Mouse (Mus musculus): ENCODE data around the gene Dyrk1a. TPM values are rescaled to one million over a fixed set of nuclear protein-coding genes. Genes with fewer than 3 reads are reported as not detected.
A peak's percentile ranks its signal among the peaks of the same experiment; 100 is the strongest.
"Not testable (repeated sequence)": the region's sequence is repeated elsewhere in the genome, so short reads cannot be mapped to it uniquely, and the experiment has no call there.

Gene Dyrk1a
- polyA plus RNA-seq, 1 experiment from 2014 or later: 12.8 TPM

- no peaks in the 10 kb centered on the region for H3K27me3 ChIP-seq (replicated peaks; ENCODE audit: control insufficient read depth, insufficient read depth, low read length)
- 89% methylated on average over 5 of the region's 5 CpGs for WGBS
- no peak for ATAC-seq
- no peak overlapping the region for H3K27ac ChIP-seq (ENCODE audit: low read length)
- no peaks in the 10 kb centered on the region for H3K9me3 ChIP-seq (ENCODE audit: control insufficient read depth, low read length)
- no peaks in the 10 kb centered on the region for H3K4me1 ChIP-seq (replicated peaks; ENCODE audit: control insufficient read depth, insufficient read depth, low read length)
- H3K9ac ChIP-seq (replicated peaks; ENCODE audit: low read depth, low read length): no peak overlapping the region
- 0 out of 2 replicates have a peak, but pooled peaks cover under 1% of the 10 kb centered on the region for H3K36me3 ChIP-seq (ENCODE audit: control insufficient read depth, insufficient read depth)
- no peak overlapping the region for H3K4me2 ChIP-seq (ENCODE audit: low read length)
- no peak overlapping the region for H3K4me3 ChIP-seq (replicated peaks; ENCODE audit: low read length)
Observed at GRCm38 (mm10) chr16:94697553-94697952, 127.7 kb downstream of the Dyrk1a start.

DNA sequence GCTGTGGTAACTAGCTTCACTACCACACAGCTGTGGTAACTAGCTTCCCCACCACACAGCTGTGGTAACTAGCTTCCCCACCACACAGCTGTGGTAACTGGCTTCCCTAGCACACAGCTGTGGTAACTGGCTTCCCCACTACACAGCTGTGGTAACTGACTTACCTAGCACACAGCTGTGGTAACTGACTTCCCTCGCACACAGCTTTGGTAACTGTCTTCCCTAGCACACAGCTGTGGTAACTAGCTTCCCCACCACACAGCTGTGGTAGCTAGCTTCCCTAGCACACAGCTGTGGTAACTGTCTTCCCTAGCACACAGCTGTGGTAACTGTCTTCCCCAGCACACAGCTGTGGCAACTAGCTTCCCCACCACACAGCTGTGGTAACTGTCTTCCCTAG lies 128.4 kb downstream of the Dyrk1a start:
- H3K27me3 ChIP-seq (replicated peaks; ENCODE audit: control insufficient read depth, insufficient read depth, low read length); H3K9ac ChIP-seq (replicated peaks; ENCODE audit: low read depth, low read length); H3K9me3 ChIP-seq (ENCODE audit: control insufficient read depth, low read length); H3K36me3 ChIP-seq (ENCODE audit: control insufficient read depth, insufficient read depth); H3K4me3 ChIP-seq (replicated peaks; ENCODE audit: low read length); H3K27ac ChIP-seq (ENCODE audit: low read length); ATAC-seq; H3K4me1 ChIP-seq (replicated peaks; ENCODE audit: control insufficient read depth, insufficient read depth, low read length); H3K4me2 ChIP-seq (ENCODE audit: low read length): not testable (repeated sequence)
- 85% methylated on average over 1 of the region's 1 CpGs for WGBS

- no peaks in the 10 kb centered on the region for H3K4me1 ChIP-seq (replicated peaks; ENCODE audit: control insufficient read depth, insufficient read depth, low read length)
- no peaks in the 10 kb centered on the region for H3K9me3 ChIP-seq (ENCODE audit: control insufficient read depth, low read length)
- no peak overlapping the region for H3K9ac ChIP-seq (replicated peaks; ENCODE audit: low read depth, low read length)
- H3K4me2 ChIP-seq (ENCODE audit: low read length): no peak overlapping the region
- H3K36me3 ChIP-seq (ENCODE audit: control insufficient read depth, insufficient read depth): no peaks in the 10 kb centered on the region
- WGBS: 87% methylated on average over 4 of the region's 4 CpGs
- no peaks in the 10 kb centered on the region for H3K27me3 ChIP-seq (replicated peaks; ENCODE audit: control insufficient read depth, insufficient read depth, low read length)
- H3K4me3 ChIP-seq (replicated peaks; ENCODE audit: low read length): no peak overlapping the region
- no peak overlapping the region for H3K27ac ChIP-seq (ENCODE audit: low read length)
- ATAC-seq: no peak
Observed at GRCm38 (mm10) chr16:94701141-94701540, 131.3 kb downstream of the Dyrk1a start.

- 90% methylated on average over 4 of the region's 4 CpGs for WGBS
- ATAC-seq: no peak
Observed at GRCm38 (mm10) chr16:94701971-94702370, 132.2 kb downstream of the Dyrk1a start.

GRCm38 (mm10) chr16:94713480-94714094 lies 143.8 kb downstream of the Dyrk1a start:
- peaks cover 4% of the 10 kb centered on the region for H3K4me1 ChIP-seq (replicated peaks; ENCODE audit: control insufficient read depth, insufficient read depth, low read length)
- H3K9me3 ChIP-seq (ENCODE audit: control insufficient read depth, low read length): 0 out of 2 replicates have a peak, but pooled peaks cover 3% of the 10 kb centered on the region
- H3K4me2 ChIP-seq (ENCODE audit: low read length): peak overlapping the region; percentile 64
- no peaks in the 10 kb centered on the region for H3K27me3 ChIP-seq (replicated peaks; ENCODE audit: control insufficient read depth, insufficient read depth, low read length)
- H3K4me3 ChIP-seq (replicated peaks; ENCODE audit: low read length): peak overlapping the region; percentile 39
- ATAC-seq: peak; percentile 92
- WGBS: 9% methylated on average over 25 of the region's 25 CpGs
- H3K36me3 ChIP-seq (ENCODE audit: control insufficient read depth, insufficient read depth): no peaks in the 10 kb centered on the region
- H3K9ac ChIP-seq (replicated peaks; ENCODE audit: low read depth, low read length): peak overlapping the region; percentile 51
- no peak overlapping the region for H3K27ac ChIP-seq (ENCODE audit: low read length)

More at GRCm38 (mm10) chr16:94701971-94702370, 132.2 kb downstream of the Dyrk1a start:
- no peak overlapping the region for H3K27ac ChIP-seq (ENCODE audit: low read length)
- H3K4me1 ChIP-seq (replicated peaks; ENCODE audit: control insufficient read depth, insufficient read depth, low read length): no peaks in the 10 kb centered on the region
- H3K36me3 ChIP-seq (ENCODE audit: control insufficient read depth, insufficient read depth): no peaks in the 10 kb centered on the region
- H3K9me3 ChIP-seq (ENCODE audit: control insufficient read depth, low read length): no peaks in the 10 kb centered on the region
- H3K9ac ChIP-seq (replicated peaks; ENCODE audit: low read depth, low read length): no peak overlapping the region
- H3K4me3 ChIP-seq (replicated peaks; ENCODE audit: low read length): no peak overlapping the region
- no peaks in the 10 kb centered on the region for H3K27me3 ChIP-seq (replicated peaks; ENCODE audit: control insufficient read depth, insufficient read depth, low read length)
- H3K4me2 ChIP-seq (ENCODE audit: low read length): no peak overlapping the region

- 72% methylated on average over 14 of the region's 14 CpGs for WGBS
- H3K27me3 ChIP-seq (replicated peaks; ENCODE audit: control insufficient read depth, insufficient read depth, low read length): no peaks in the 10 kb centered on the region
- no peak overlapping the region for H3K4me2 ChIP-seq (ENCODE audit: low read length)
- peaks cover 10% of the 10 kb centered on the region for H3K4me1 ChIP-seq (replicated peaks; ENCODE audit: control insufficient read depth, insufficient read depth, low read length)
- no peak for ATAC-seq
- H3K36me3 ChIP-seq (ENCODE audit: control insufficient read depth, insufficient read depth): no peaks in the 10 kb centered on the region
- H3K9me3 ChIP-seq (ENCODE audit: control insufficient read depth, low read length): 0 out of 2 replicates have a peak, but pooled peaks cover 3% of the 10 kb centered on the region
- H3K9ac ChIP-seq (replicated peaks; ENCODE audit: low read depth, low read length): no peak overlapping the region
- no peak overlapping the region for H3K27ac ChIP-seq (ENCODE audit: low read length)
- no peak overlapping the region for H3K4me3 ChIP-seq (replicated peaks; ENCODE audit: low read length)
Observed at GRCm38 (mm10) chr16:94714483-94714882, 144.7 kb downstream of the Dyrk1a start.

GRCm38 (mm10) chr16:94717051-94717450 lies 147.2 kb downstream of the Dyrk1a start:
- 0 out of 2 replicates have a peak, but pooled peaks cover 3% of the 10 kb centered on the region for H3K9me3 ChIP-seq (ENCODE audit: control insufficient read depth, low read length)
- H3K27ac ChIP-seq (ENCODE audit: low read length): no peak overlapping the region
- no peaks in the 10 kb centered on the region for H3K27me3 ChIP-seq (replicated peaks; ENCODE audit: control insufficient read depth, insufficient read depth, low read length)
- no peak overlapping the region for H3K4me3 ChIP-seq (replicated peaks; ENCODE audit: low read length)
- H3K9ac ChIP-seq (replicated peaks; ENCODE audit: low read depth, low read length): no peak overlapping the region
- H3K36me3 ChIP-seq (ENCODE audit: control insufficient read depth, insufficient read depth): no peaks in the 10 kb centered on the region
- H3K4me1 ChIP-seq (replicated peaks; ENCODE audit: control insufficient read depth, insufficient read depth, low read length): peaks cover 11% of the 10 kb centered on the region
- no peak for ATAC-seq
- H3K4me2 ChIP-seq (ENCODE audit: low read length): no peak overlapping the region
- WGBS: 92% methylated on average over 11 of the region's 11 CpGs

DNA sequence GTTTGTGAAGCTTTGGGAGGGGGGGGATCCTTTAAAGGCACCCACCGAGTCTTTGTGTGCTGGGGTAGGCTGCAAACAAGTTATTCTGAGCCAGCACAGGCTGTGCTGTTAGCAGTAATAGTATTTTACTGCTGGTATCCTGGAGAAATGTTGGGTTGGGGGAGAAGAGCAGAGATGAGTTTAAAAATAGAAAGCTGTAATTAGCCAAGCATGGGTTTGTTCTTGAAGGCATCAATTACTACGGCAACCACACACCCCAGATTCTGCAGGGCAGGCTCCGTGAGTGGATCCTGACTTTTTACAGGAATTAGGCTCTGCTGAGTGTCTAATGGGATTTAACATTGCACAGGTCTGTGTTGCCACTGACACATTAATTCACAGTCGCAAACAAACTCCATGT lies 149.1 kb downstream of the Dyrk1a start:
- peaks cover 11% of the 10 kb centered on the region for H3K4me1 ChIP-seq (replicated peaks; ENCODE audit: control insufficient read depth, insufficient read depth, low read length)
- H3K4me3 ChIP-seq (replicated peaks; ENCODE audit: low read length): no peak overlapping the region
- H3K36me3 ChIP-seq (ENCODE audit: control insufficient read depth, insufficient read depth): no peaks in the 10 kb centered on the region
- H3K27ac ChIP-seq (ENCODE audit: low read length): peak overlapping the region; percentile 73
- WGBS: 46% methylated on average over 4 of the region's 4 CpGs
- H3K9me3 ChIP-seq (ENCODE audit: control insufficient read depth, low read length): 0 out of 2 replicates have a peak, but pooled peaks cover 3% of the 10 kb centered on the region
- ATAC-seq: peak; percentile 65
- no peaks in the 10 kb centered on the region for H3K27me3 ChIP-seq (replicated peaks; ENCODE audit: control insufficient read depth, insufficient read depth, low read length)
- H3K4me2 ChIP-seq (ENCODE audit: low read length): no peak overlapping the region
- no peak overlapping the region for H3K9ac ChIP-seq (replicated peaks; ENCODE audit: low read depth, low read length)

DNA sequence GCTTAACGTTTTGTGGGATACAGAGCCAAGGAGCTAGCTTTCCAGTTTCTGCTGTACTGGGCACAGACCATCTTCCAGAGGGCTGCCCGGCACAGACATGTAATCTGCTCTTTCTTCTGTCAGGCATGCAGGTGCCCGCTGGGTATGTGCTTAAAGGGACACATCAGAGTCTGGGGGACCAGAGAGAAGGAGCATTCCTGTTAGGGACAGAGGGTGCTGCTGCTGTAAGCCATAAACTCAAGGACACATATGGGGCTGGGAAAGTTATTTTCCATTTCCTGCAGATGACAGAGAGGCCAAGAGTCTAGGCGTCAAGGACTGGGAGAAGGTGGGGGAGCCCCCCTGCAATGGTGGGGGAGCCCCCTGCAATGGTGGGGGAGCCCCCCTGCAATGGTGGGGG lies 149.7 kb downstream of the Dyrk1a start:
- no peak for ATAC-seq
- H3K27me3 ChIP-seq (replicated peaks; ENCODE audit: control insufficient read depth, insufficient read depth, low read length): no peaks in the 10 kb centered on the region
- no peak overlapping the region for H3K4me3 ChIP-seq (replicated peaks; ENCODE audit: low read length)
- peak overlapping the region; percentile 0 for H3K27ac ChIP-seq (ENCODE audit: low read length)
- H3K4me1 ChIP-seq (replicated peaks; ENCODE audit: control insufficient read depth, insufficient read depth, low read length): peaks cover 11% of the 10 kb centered on the region
- 72% methylated on average over 4 of the region's 4 CpGs for WGBS
- H3K36me3 ChIP-seq (ENCODE audit: control insufficient read depth, insufficient read depth): no peaks in the 10 kb centered on the region
- 0 out of 2 replicates have a peak, but pooled peaks cover 3% of the 10 kb centered on the region for H3K9me3 ChIP-seq (ENCODE audit: control insufficient read depth, low read length)
- H3K9ac ChIP-seq (replicated peaks; ENCODE audit: low read depth, low read length): no peak overlapping the region
- H3K4me2 ChIP-seq (ENCODE audit: low read length): no peak overlapping the region

Data from forebrain, embryonic 16.5 days (tissue).